Mouse (Mus musculus) heart, embryonic 16.5 days (tissue): ENCODE data around the gene Gm17018. TPM values are rescaled to one million over a fixed set of nuclear protein-coding genes. Genes with fewer than 3 reads are reported as not detected.
"Not testable (repeated sequence)": the region's sequence is repeated elsewhere in the genome, so short reads cannot be mapped to it uniquely, and the experiment has no call there.

Experiments
- ATAC-seq: fragments of 200-750 bp; cut with Nextera tagmentation; replicated peaks from 2 replicates; pipeline ENCODE4 v1.8.0; 2017; ENCODE audit warnings: moderate number of reproducible peaks; ENCODE audit not compliant: insufficient read depth, low FRiP score; ENCODE audit errors: extremely low read depth
- H3K27ac ChIP-seq: fragments of 300-500 bp; sonication (generic); 2 replicates; pipeline ENCODE4 v1.5.1; 2014; ENCODE audit warnings: mild to moderate bottlenecking, low read length, control low read depth, moderate library complexity
- H3K27me3 ChIP-seq: fragments of 300-500 bp; sonication (generic); 2 replicates; pipeline ENCODE4 v1.6.1; 2014; ENCODE audit warnings: low read length, mixed read lengths; ENCODE audit not compliant: control insufficient read depth, insufficient read depth
- H3K36me3 ChIP-seq: fragments of 300-500 bp; sonication (generic); 2 replicates; pipeline ENCODE4 v1.6.1; 2014; ENCODE audit not compliant: control insufficient read depth, insufficient read depth
- H3K4me1 ChIP-seq: fragments of 300-500 bp; sonication (generic); 2 replicates; pipeline ENCODE4 v1.6.1; 2014; ENCODE audit warnings: low read length, mixed read lengths; ENCODE audit not compliant: control insufficient read depth, insufficient read depth
- H3K4me2 ChIP-seq: fragments of 300-500 bp; sonication (generic); 2 replicates; pipeline ENCODE4 v1.6.1; 2014; ENCODE audit warnings: low read depth, mild to moderate bottlenecking, control low read depth, low read length
- H3K4me3 ChIP-seq: fragments of 300-500 bp; sonication (generic); 2 replicates; pipeline ENCODE4 v1.5.1; 2014; ENCODE audit warnings: mild to moderate bottlenecking, control low read depth, low read length
- H3K9ac ChIP-seq: fragments of 300-500 bp; sonication (generic); 2 replicates; pipeline ENCODE4 v1.6.1; 2014; ENCODE audit warnings: low read length, control low read depth
- H3K9me3 ChIP-seq: fragments of 300-500 bp; sonication (generic); replicated peaks from 2 replicates; pipeline ENCODE4 v1.6.1; 2016; ENCODE audit warnings: low read length; ENCODE audit not compliant: control insufficient read depth
- whole genome bisulfite sequencing: fragments of 180-500 bp; shearing (Covaris S2); extraction: QIAGEN DNeasy Blood & Tissue Kit; methylation state at CpG from one replicate; pipeline ENCODE4 v1.1.7; 2014; 5-methylcytosine and 5-hydroxymethylcytosine counted together
- polyA plus RNA-seq: library from polyadenylated mRNA; unstranded; fragments of >200 nt; fragmentation: Nextera tagmentation; extraction: Ambion mirVana; gene quantifications from 2 replicates; pipeline ENCODE4 v1.2.1, GENCODE M21; 2015

Gm17018 gene
- polyA plus RNA-seq, 1 experiment from 2014 or later = 32.0 TPM

GRCm38 (mm10) chr19:45542061-45542460, 18.4 kb upstream of the Gm17018 start:
- Histone ChIP-seq H3K36me3 (no peaks in the 10 kb centered on the region), H3K27me3 (peaks cover 41% of the 10 kb centered on the region), H3K4me3 (peak overlapping the region; percentile 54), H3K27ac (no peak overlapping the region), H3K4me1 (peaks cover 13% of the 10 kb centered on the region), H3K9me3 (no peaks in the 10 kb centered on the region), H3K9ac (peak overlapping the region; percentile 71), H3K4me2 (peak overlapping the region; percentile 81)
- no peak for ATAC-seq
- 20% methylated on average over 3 of the region's 3 CpGs for WGBS

DNA sequence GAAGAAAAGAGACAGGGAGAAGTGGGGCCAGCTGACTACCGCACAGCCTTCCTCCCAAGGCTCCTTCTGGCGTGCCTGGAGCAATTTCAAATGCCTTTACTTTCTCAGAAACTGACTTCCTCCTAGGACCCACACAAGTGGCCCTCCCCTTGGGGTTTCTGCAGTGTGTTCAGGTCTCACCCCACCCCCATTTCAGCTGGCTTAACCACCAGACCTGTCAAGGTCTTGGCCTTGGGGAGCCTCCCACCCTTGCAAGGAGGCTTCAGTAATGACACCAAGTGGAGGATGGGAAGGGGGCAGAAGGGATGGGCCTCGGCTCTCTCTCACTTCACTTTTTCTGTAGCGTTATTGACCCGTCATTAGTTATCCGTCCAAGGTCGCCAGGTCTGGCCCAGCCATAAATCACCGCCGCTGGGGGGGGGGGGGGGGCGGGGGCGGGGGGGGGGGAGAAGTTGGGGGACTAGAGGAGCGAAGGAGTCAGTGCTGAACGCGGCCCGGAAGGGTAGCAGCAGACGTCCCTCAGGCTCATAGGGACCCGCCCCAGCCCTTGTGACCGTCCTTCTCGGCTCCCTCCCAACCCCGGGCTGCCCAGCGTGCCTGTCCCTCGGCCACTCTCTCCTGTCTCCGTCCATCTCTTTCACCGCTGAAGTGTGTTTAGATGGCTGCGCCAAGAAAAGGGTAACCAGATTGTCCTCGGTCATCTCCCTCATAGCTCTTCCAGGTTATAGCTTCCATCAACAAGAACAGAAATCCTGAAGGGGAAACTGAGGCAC, 16.1 kb upstream of the Gm17018 start:
- H3K4me2 ChIP-seq = peak overlapping the region; percentile 92
- WGBS = 4% methylated on average over 20 of the region's 26 CpGs
- peak overlapping the region; percentile 60 for H3K9ac ChIP-seq

GRCm38 (mm10) chr19:45544925-45545321, 15.5 kb upstream of the Gm17018 start:
- Histone ChIP-seq H3K9ac (peak overlapping the region; percentile 60), H3K4me1 (peaks cover 13% of the 10 kb centered on the region), H3K4me3 (peak overlapping the region; percentile 55), H3K27me3 (peaks cover 41% of the 10 kb centered on the region), H3K27ac (no peak overlapping the region), H3K36me3 (no peaks in the 10 kb centered on the region), H3K9me3 (no peaks in the 10 kb centered on the region), H3K4me2 (peak overlapping the region; percentile 92)
- ATAC-seq = peak; percentile 69
- WGBS = under 1% methylated on average over 30 of the region's 30 CpGs

More for the DNA sequence above, 16.1 kb upstream of the Gm17018 start:
- Histone ChIP-seq H3K27me3 (peaks cover 41% of the 10 kb centered on the region), H3K27ac (no peak overlapping the region), H3K9me3 (no peaks in the 10 kb centered on the region), H3K4me1 (peaks cover 13% of the 10 kb centered on the region), H3K36me3 (no peaks in the 10 kb centered on the region), H3K4me3 (peak overlapping the region; percentile 55)
- ATAC-seq = 0 out of 2 replicates have a peak, but pooled peaks have one; percentile 21

DNA sequence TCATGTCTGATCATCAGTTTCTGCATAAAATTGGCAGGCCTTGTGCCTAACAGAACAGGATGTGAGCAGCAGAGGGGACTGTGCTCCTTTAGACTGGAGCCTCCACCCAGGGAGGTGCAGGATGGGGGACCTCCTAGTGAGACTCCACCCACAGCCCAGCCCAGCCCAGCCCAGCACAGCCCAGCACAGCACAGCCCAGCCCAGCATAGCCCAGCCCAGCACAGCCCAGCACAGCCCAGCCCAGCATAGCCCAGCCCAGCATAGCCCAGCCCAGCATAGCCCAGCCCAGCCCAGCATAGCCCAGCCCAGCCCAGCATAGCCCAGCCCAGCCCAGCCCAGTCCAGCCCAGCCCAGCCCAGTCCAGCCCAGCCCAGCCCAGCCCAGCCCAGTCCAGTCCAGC, 12.2 kb upstream of the Gm17018 start:
- not testable (repeated sequence) for H3K4me3 ChIP-seq, ATAC-seq, H3K4me2 ChIP-seq, H3K36me3 ChIP-seq, H3K27ac ChIP-seq, H3K9ac ChIP-seq, H3K9me3 ChIP-seq, H3K4me1 ChIP-seq
- peaks cover 16% of the 10 kb centered on the region for H3K27me3 ChIP-seq

GRCm38 (mm10) chr19:45549128-45549915, 11.1 kb upstream of the Gm17018 start:
- H3K4me1 ChIP-seq = peaks cover 6% of the 10 kb centered on the region; the same call in 1 of the 2 replicates
- H3K9me3 ChIP-seq = no peaks in the 10 kb centered on the region
- ATAC-seq = no peak
- no peak overlapping the region for H3K4me2 ChIP-seq
- no peak overlapping the region for H3K9ac ChIP-seq
- H3K27ac ChIP-seq = no peak overlapping the region
- H3K27me3 ChIP-seq = peaks cover 11% of the 10 kb centered on the region
- H3K36me3 ChIP-seq = peaks cover 9% of the 10 kb centered on the region
- no peak overlapping the region for H3K4me3 ChIP-seq
- 81% methylated on average over 23 of the region's 23 CpGs for WGBS

GRCm38 (mm10) chr19:45549948-45550347, 10.5 kb upstream of the Gm17018 start:
- 66% methylated on average over 4 of the region's 4 CpGs for WGBS
- peaks cover 15% of the 10 kb centered on the region for H3K36me3 ChIP-seq
- H3K4me2 ChIP-seq = no peak overlapping the region
- peaks cover 3% of the 10 kb centered on the region; the same call in 1 of the 2 replicates for H3K4me1 ChIP-seq
- H3K27ac ChIP-seq = no peak overlapping the region
- ATAC-seq = no peak
- no peak overlapping the region for H3K9ac ChIP-seq
- H3K4me3 ChIP-seq = no peak overlapping the region
- H3K9me3 ChIP-seq = no peaks in the 10 kb centered on the region
- H3K27me3 ChIP-seq = peaks cover 11% of the 10 kb centered on the region

- no peaks in the 10 kb centered on the region for H3K9me3 ChIP-seq
- no peak overlapping the region for H3K4me3 ChIP-seq
- peaks cover 3% of the 10 kb centered on the region; the same call in 1 of the 2 replicates for H3K4me1 ChIP-seq
- no peak overlapping the region for H3K9ac ChIP-seq
- 55% methylated on average over 6 of the region's 6 CpGs for WGBS
- no peak overlapping the region for H3K4me2 ChIP-seq
- no peak for ATAC-seq
- peaks cover 24% of the 10 kb centered on the region for H3K36me3 ChIP-seq
- peak overlapping the region; percentile 49 for H3K27ac ChIP-seq
- no peaks in the 10 kb centered on the region for H3K27me3 ChIP-seq
Observed at GRCm38 (mm10) chr19:45552187-45552586, 8.2 kb upstream of the Gm17018 start.

DNA sequence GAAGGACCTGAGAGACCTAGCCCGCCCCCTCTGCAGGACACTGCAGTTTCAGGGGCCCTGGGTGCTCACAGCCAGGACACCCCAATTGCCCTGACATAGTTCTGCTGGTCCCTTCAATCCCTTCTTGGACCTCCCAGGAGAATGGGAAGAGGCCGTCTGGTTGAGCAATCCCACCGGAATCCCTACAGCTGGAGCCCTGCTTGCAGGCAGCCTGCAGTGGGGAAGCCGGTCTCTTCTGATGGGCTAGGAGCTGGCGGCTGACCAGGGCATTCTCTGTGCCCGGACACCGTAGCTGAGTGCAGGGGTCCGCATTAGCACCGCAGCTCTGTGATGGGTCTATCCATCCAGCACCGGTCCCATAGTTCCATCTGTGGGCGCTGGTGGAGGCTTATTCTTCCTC, 6.3 kb upstream of the Gm17018 start:
- H3K4me1 ChIP-seq = peaks cover 3% of the 10 kb centered on the region; the same call in 1 of the 2 replicates
- ATAC-seq = no peak
- H3K4me3 ChIP-seq = no peak overlapping the region
- WGBS = 92% methylated on average over 11 of the region's 11 CpGs
- no peaks in the 10 kb centered on the region for H3K9me3 ChIP-seq
- no peak overlapping the region for H3K27ac ChIP-seq
- no peaks in the 10 kb centered on the region for H3K27me3 ChIP-seq
- no peak overlapping the region for H3K4me2 ChIP-seq
- H3K9ac ChIP-seq = no peak overlapping the region
- peaks cover 28% of the 10 kb centered on the region for H3K36me3 ChIP-seq
